Mouse (Mus musculus) embryonic fibroblast, embryonic 13.5 days (primary cell): ENCODE measurements at regions not wholly inside any gene's neighbourhood (a gene's known extent, or its start where the extent isn't known, plus 50 kb on each side); places are given as distances from the start of the nearest gene placed in this dataset.

Experiments
- CTCF ChIP-seq: IDR thresholded peaks from 2 replicates; pipeline ENCODE4 v1.5.1; 2011; ENCODE audit warnings: mild to moderate bottlenecking, control low read depth, low read length, moderate library complexity, borderline replicate concordance; ENCODE audit not compliant: insufficient read depth
- POLR2A ChIP-seq: IDR thresholded peaks from 2 replicates; pipeline ENCODE4 v1.6.1; 2011; ENCODE audit warnings: low read depth, mild to moderate bottlenecking, control low read depth, low read length, moderate library complexity

DNA sequence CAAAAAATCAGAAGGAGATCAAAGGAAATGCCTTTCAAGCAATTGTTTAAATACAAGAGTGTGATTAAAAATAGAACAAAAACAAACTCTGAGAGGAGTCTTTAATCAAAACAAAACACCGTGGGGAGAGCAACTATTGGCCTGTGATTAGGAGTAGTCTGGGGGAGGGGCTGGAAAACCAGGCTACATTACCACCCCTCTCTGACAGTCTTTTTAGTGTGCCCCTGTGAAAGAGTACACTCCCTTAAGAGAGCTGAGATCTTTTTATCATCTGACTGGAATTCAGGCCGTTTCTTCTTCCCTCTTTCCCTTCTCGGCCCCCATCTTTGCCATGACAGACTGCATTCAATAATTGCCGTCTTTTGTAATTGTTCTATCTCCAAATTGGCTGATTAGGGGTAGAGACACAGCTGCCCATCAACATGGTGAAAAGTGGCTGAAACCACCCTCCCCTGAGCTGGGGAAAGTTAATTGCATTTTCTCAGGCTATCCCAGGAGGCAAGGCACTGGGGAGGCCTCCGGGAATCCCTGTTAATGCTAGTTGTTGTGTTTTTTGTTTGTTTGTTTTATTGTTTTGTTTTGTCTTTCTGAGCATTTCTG is 68.8 kb upstream of the Zbtb18 start:
- no peak for TF ChIP-seq POLR2A
- TF ChIP-seq CTCF, result no peak
